Mouse (Mus musculus) hindbrain, embryonic 11.5 days (tissue): ENCODE results near the gene BC028528. TPM values are rescaled to one million over a fixed set of nuclear protein-coding genes. Genes with fewer than 3 reads are reported as not detected.
A peak's percentile ranks its signal among the peaks of the same experiment; 100 is the strongest.
"Not testable (repeated sequence)": the region's sequence is repeated elsewhere in the genome, so short reads cannot be mapped to it uniquely, and the experiment has no call there.

Experiments used
- ATAC-seq: fragments of 200-750 bp; cut with Nextera tagmentation; 2 replicates; pipeline ENCODE4 v1.8.0; 2017; ENCODE audit warnings: mild to moderate bottlenecking, moderate TSS enrichment, moderate library complexity; ENCODE audit not compliant: low FRiP score
- DNase-seq: peaks from one replicate; pipeline ENCODE4 v3.0.0-alpha.2; 2015; ENCODE audit warnings: low spot score
- H3K27ac ChIP-seq: fragments of 300-500 bp; sonication (generic); 2 replicates; pipeline ENCODE4 v1.5.1; 2014; ENCODE audit warnings: mild to moderate bottlenecking, low read depth, low read length
- H3K27me3 ChIP-seq: fragments of 300-500 bp; sonication (generic); 2 replicates; pipeline ENCODE4 v1.6.1; 2014; ENCODE audit warnings: mild to moderate bottlenecking, low read length, moderate library complexity, mixed read lengths; ENCODE audit not compliant: control insufficient read depth, insufficient read depth
- H3K36me3 ChIP-seq: fragments of 300-500 bp; sonication (generic); 2 replicates; pipeline ENCODE4 v1.6.1; 2014; ENCODE audit warnings: mild to moderate bottlenecking, low read length, moderate library complexity, mixed read lengths; ENCODE audit not compliant: control insufficient read depth, insufficient read depth
- H3K4me1 ChIP-seq: fragments of 300-500 bp; sonication (generic); replicated peaks from 2 replicates; pipeline ENCODE4 v1.6.1; 2014; ENCODE audit warnings: low read length, mixed read lengths; ENCODE audit not compliant: control insufficient read depth, insufficient read depth
- H3K4me2 ChIP-seq: fragments of 300-500 bp; sonication (generic); replicated peaks from 2 replicates; pipeline ENCODE4 v1.6.1; 2014; ENCODE audit warnings: mild to moderate bottlenecking, low read depth, low read length
- H3K4me3 ChIP-seq: fragments of 300-500 bp; sonication (generic); 2 replicates; pipeline ENCODE4 v1.5.1; 2014; ENCODE audit warnings: low read depth, low read length
- H3K9ac ChIP-seq: fragments of 300-500 bp; sonication (generic); 2 replicates; pipeline ENCODE4 v1.6.1; 2014; ENCODE audit warnings: low read depth, low read length
- H3K9me3 ChIP-seq: fragments of 300-500 bp; sonication (generic); 2 replicates; pipeline ENCODE4 v1.6.1; 2016; ENCODE audit warnings: low read length; ENCODE audit not compliant: control insufficient read depth
- WGBS: fragments of 180-500 bp; shearing (Covaris S2); extraction: QIAGEN DNeasy Blood & Tissue Kit; methylation state at CpG from one replicate; pipeline ENCODE4 v1.1.7; 2014; 5-methylcytosine and 5-hydroxymethylcytosine counted together
- polyA plus RNA-seq: library from polyadenylated mRNA; unstranded; fragments of >200 nt; fragmentation: Nextera tagmentation; extraction: Ambion mirVana; gene quantifications from 2 replicates; pipeline ENCODE4 v1.2.1, GENCODE M21; 2014

BC028528 gene
- polyA plus RNA-seq, 1 experiment from 2014 or later: 11.2 TPM

DNA sequence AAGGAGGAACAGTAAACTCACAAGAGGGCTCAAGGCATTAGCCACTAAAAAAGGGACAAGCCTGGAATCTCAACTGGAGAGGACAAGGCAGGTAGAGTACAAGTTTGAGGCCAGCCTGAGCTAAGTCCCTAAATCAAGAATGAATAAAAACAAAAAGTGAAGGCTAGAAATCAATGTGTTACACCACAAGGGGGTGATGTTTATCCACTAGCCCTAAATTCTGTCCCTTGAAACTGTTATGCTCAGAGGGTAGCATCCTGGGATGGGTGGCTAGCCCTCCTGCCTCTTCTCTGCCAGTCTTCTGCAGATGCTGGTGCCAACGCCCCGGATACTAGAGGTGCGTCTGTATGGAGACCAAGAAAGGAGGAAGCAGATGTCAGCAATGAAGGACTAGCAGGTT, 31.5 kb downstream of the BC028528 start:
- H3K4me3 ChIP-seq: no peak overlapping the region
- DNase-seq: no peak
- 88% methylated on average over 3 of the region's 3 CpGs for WGBS

DNA sequence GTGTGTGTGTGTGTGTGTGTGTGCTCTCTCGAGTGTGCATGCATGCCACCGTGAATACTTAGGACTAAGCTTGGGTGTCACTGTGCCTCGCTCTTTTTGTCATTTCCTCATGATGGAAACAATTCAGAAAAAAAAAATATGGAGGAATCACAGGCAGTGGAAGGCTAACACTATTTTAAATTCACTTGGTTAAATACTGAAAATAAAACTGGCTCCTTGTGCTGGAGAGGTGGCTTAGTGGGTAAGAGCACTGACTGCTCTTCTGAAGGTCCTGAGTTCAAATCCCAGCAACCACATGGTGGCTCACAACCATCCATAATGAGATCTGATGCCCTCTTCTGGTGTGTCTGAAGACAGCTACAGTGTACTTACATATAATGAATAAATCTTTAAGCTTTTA, 33.5 kb downstream of the BC028528 start:
- not testable (repeated sequence) for ATAC-seq, H3K4me2 ChIP-seq, H3K9ac ChIP-seq, H3K4me1 ChIP-seq, H3K9me3 ChIP-seq, H3K4me3 ChIP-seq, DNase-seq, H3K27me3 ChIP-seq, H3K27ac ChIP-seq, H3K36me3 ChIP-seq
- 81% methylated on average over 3 of the region's 3 CpGs for WGBS

More for the DNA sequence above, 31.5 kb downstream of the BC028528 start:
- Histone ChIP-seq H3K4me2 (no peak overlapping the region), H3K9me3 (no peaks in the 10 kb centered on the region), H3K27me3 (no peaks in the 10 kb centered on the region), H3K36me3 (no peaks in the 10 kb centered on the region), H3K27ac (no peak overlapping the region), H3K4me1 (no peaks in the 10 kb centered on the region), H3K9ac (no peak overlapping the region)
- no peak for ATAC-seq

DNA sequence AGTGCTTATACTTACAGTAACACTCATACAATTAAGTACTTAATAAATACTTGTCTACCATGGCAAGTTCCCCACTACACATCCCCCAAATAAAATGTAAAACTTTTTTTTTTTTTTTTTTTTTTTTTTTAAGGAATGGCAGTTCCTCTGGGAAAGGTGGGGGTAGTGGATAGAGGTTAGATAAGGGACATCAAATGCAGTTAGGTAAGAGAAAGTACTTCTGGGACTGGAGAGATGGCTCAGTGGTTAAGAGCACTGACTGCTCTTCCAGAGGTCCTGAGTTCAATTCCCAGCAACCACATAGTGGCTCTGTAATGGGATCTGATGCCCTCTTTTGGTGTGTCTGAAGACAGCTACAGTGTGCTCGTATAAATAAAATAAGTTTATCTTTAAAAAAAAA, 34.8 kb downstream of the BC028528 start:
- H3K4me3 ChIP-seq, H3K4me1 ChIP-seq, H3K4me2 ChIP-seq, DNase-seq, H3K27ac ChIP-seq, H3K9me3 ChIP-seq, H3K36me3 ChIP-seq, ATAC-seq, H3K9ac ChIP-seq, H3K27me3 ChIP-seq: not testable (repeated sequence)
- 85% methylated on average over 1 of the region's 1 CpGs for WGBS

DNA sequence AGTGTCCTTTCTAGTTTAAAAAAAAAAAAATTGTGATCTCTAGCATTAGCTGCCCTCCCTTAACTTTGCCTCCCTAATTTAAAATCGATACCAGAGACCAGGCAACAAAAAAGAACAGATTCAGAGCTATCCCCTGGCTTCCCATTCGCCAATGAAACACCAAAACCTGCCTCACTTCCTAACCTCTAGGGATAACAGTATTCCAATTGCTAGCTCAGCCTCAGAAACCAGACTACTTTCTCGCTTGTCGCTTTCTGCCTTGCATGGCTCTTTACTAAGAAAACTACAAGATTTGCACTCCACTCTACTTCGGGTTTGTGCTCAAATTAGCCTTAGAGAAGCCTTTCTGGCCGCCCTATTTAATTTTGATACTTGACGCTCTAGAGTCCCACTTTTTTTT, 35.7 kb downstream of the BC028528 start:
- peak overlapping the region; percentile 88 for H3K4me3 ChIP-seq
- H3K4me2 ChIP-seq: peak overlapping the region; percentile 86
- ATAC-seq (peak; percentile 28; the same call in 1 of the 2 replicates), DNase-seq (no peak)
- 28% methylated on average over 7 of the region's 7 CpGs for WGBS
- no peaks in the 10 kb centered on the region for H3K27me3 ChIP-seq
- peaks cover 5% of the 10 kb centered on the region; the same call in 1 of the 2 replicates for H3K36me3 ChIP-seq
- no peaks in the 10 kb centered on the region for H3K4me1 ChIP-seq
- no peaks in the 10 kb centered on the region for H3K9me3 ChIP-seq
- 0 out of 2 replicates have a peak overlapping the region, but pooled peaks have one; percentile 12 for H3K27ac ChIP-seq
- H3K9ac ChIP-seq: peak overlapping the region; percentile 80

DNA sequence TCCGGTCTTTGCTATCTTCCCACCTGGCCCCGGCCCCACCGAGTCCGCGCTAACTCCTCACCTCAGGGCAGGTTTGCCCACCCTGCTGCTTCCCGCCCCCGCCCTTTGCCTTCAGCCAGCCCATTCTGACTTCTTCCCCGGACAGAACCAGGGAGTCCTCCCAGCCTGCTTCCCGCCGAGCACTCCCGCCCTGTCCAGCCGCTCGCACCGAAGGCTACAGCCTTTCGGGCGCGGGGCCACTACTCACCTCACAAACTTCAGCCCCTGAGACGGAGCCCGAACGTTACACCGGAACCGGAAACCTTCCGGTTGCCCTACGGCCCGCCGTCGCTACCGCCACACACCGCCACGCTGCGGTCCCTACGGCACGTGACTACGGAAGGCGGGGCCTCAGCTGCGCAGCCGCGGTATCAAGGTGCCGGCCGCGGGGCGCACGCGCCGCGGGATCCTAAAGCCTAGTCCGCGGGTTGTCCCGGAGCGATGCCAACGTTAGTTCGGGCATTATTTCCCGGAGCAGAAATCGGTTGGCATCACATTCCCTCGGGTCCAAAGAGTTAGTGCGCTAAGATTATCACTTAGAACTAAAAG, 36.2 kb downstream of the BC028528 start, which contains the start of gene Prpf3:
Gene Prpf3 (minus strand): TSS at position 384 of the 588 bp plus-strand sequence.
- ATAC-seq: peak; percentile 97
- under 1% methylated on average over 56 of the region's 56 CpGs for WGBS
- Histone ChIP-seq H3K36me3 (peaks cover 5% of the 10 kb centered on the region; the same call in 1 of the 2 replicates), H3K4me2 (peak within 1 kb of the TSS; percentile 86), H3K4me1 (no peaks in the 10 kb centered on the region), H3K27me3 (no peaks in the 10 kb centered on the region), H3K27ac (peak within 1 kb of the TSS; percentile 12; the same call in 1 of the 2 replicates), H3K9me3 (no peaks in the 10 kb centered on the region), H3K4me3 (peak within 1 kb of the TSS; percentile 88), H3K9ac (peak within 1 kb of the TSS; percentile 80)
- peak; percentile 95 for DNase-seq

DNA sequence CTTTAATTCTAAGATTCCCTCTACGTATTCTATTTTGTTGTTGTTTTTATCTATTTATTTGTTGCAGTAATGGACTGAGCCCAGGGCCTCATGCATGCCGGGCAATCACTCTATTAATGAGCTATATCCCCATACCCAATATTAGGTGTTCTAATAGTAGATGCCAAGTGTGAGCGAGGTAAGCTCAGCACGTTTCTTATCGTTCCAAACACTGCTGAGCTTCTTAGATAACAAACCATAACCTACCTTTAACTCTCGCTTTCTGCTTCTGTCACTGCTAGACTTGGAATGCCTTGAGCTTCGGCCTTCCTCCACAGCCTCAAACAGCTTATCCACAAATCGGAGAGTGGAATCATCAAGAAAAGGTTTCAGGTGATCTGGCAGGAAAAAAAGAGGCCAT, 40.5 kb downstream of the BC028528 start:
- Histone ChIP-seq H3K4me3 (no peak overlapping the region), H3K27ac (no peak overlapping the region), H3K4me2 (no peak overlapping the region), H3K9me3 (no peaks in the 10 kb centered on the region), H3K4me1 (no peaks in the 10 kb centered on the region), H3K9ac (no peak overlapping the region), H3K36me3 (peaks cover 25% of the 10 kb centered on the region), H3K27me3 (no peaks in the 10 kb centered on the region)
- no peak for ATAC-seq
- DNase-seq: no peak
- WGBS: 94% methylated on average over 8 of the region's 8 CpGs

DNA sequence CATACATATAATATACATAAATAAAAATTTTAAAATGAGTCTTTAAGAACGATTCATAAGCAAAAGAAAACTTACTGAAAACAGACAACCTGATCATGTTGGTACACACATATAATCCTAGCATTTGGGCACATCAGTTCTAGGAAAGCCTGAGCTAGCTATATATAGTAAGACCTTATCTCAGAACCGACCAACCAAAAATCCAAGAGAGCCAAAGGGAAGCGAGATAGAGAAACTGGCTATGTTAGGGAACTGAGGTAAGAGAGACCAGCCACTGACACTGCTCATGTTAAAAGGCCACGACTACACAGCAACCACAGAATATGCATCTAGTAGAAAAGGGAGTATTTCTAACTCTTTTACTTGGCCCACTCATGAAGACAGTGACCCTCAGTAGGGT, 41.2 kb downstream of the BC028528 start:
- Histone ChIP-seq H3K4me3 (no peak overlapping the region), H3K27ac (no peak overlapping the region), H3K9me3 (no peaks in the 10 kb centered on the region), H3K4me2 (no peak overlapping the region), H3K36me3 (peaks cover 28% of the 10 kb centered on the region), H3K4me1 (no peaks in the 10 kb centered on the region), H3K9ac (no peak overlapping the region), H3K27me3 (no peaks in the 10 kb centered on the region)
- ATAC-seq: no peak
- WGBS: 89% methylated on average over 4 of the region's 4 CpGs
- no peak for DNase-seq

DNA sequence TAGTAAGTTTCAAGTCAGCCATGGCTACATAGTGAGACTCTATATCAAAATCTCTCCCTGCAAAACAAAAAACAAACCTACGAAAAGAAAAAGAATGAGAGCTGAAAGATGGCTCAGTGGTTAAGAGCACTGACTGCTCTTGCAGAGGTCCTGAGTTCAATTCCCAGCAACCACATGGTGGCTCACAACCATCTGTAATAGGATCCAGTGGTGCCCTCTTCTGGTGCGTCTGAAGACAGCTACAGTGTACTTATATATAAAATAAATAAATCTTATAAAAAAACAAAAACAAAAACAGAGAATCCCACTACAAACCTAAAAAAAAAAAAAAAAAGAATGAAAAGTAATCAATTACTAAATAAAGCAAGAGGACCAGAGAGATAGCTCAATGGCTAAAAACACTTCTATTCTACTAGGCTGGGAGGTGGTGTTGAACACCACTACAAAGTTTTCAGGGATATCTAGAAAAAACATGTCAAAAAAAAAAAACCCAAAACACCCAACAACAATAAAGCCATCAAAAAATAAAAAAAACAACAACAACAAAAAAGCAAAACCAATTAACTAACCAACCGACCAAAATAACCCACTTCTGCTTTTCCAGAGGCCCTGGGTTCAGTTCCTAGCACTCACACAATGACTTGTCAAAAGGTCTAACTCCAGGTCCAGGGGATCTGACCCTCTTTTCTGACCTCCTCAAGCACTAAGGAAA, 49.1 kb downstream of the BC028528 start:
- Histone ChIP-seq H3K4me2 (no peak overlapping the region), H3K4me3 (no peak overlapping the region), H3K9me3 (no peaks in the 10 kb centered on the region), H3K4me1 (no peaks in the 10 kb centered on the region), H3K36me3 (peaks cover 25% of the 10 kb centered on the region), H3K9ac (no peak overlapping the region), H3K27me3 (no peaks in the 10 kb centered on the region), H3K27ac (no peak overlapping the region)
- 92% methylated on average over 3 of the region's 3 CpGs for WGBS
- ATAC-seq (no peak), DNase-seq (no peak)

DNA sequence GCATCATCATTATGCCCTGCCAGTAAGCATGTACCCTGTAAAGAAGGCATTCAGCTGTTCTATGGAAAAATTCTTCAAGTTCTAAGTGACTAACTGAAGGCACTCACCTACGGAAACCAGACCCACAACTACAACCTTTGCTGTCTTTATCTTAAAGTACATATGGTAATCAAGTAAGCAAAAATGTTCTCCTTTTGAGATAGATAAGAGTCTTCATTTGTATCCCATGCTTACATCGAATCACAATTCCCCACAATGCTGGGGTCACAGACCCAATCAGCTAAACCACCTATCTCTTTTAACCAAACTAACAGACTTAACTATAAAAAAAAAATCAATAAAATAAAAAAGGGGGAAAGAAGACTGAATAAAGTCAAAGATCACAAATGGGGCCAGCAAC, 52.6 kb downstream of the BC028528 start:
- H3K4me3 ChIP-seq: no peak overlapping the region
- no peaks in the 10 kb centered on the region for H3K27me3 ChIP-seq
- H3K36me3 ChIP-seq: peaks cover 15% of the 10 kb centered on the region; the same call in 1 of the 2 replicates
- 86% methylated on average over 2 of the region's 2 CpGs for WGBS
- H3K27ac ChIP-seq: no peak overlapping the region
- H3K9me3 ChIP-seq: no peaks in the 10 kb centered on the region
- ATAC-seq (no peak), DNase-seq (no peak)
- H3K4me2 ChIP-seq: no peak overlapping the region
- H3K9ac ChIP-seq: no peak overlapping the region
- H3K4me1 ChIP-seq: no peaks in the 10 kb centered on the region
